Mouse (Mus musculus): ENCODE results near the gene Prpsap1. TPM values are rescaled to one million over a fixed set of nuclear protein-coding genes. Genes with fewer than 3 reads are reported as not detected.

Gene Prpsap1
- polyA plus RNA-seq, 1 experiment from 2014 or later, result 201 TPM

DNA sequence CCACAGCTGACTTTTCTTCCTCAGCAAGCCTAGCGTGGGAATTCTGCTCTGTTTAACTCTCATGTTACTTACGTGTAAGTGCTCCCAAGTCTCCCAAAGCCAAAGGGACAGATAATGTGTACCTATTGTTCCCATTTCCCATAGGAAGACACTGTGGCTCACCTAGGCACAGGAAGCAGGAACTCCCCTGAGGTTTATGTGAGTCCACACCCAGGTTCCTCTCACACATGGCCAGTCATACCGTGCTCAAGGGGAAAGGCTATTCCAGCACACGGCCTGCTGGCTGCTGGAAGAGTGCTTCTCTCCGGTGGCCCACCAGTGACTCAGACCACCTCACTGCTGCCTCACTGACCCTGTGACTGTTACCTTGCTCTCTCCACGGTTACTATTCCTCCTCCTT, 72.9 kb downstream of the Prpsap1 start:
- 85% methylated on average over 6 of the region's 6 CpGs for WGBS
- no peak overlapping the region for H3K27ac ChIP-seq (ENCODE audit: low read length)

More for the DNA sequence above, 72.9 kb downstream of the Prpsap1 start:
- no peaks in the 10 kb centered on the region for H3K4me1 ChIP-seq (replicated peaks; ENCODE audit: control insufficient read depth, insufficient read depth, low read length)
- H3K9me3 ChIP-seq (ENCODE audit: control insufficient read depth, low read length), result no peaks in the 10 kb centered on the region
- no peak overlapping the region for H3K9ac ChIP-seq (replicated peaks; ENCODE audit: low read depth, low read length)
- no peak overlapping the region for H3K4me3 ChIP-seq (replicated peaks; ENCODE audit: low read length)
- H3K36me3 ChIP-seq (ENCODE audit: control insufficient read depth, insufficient read depth), result no peaks in the 10 kb centered on the region
- ATAC-seq, result no peak
- H3K27me3 ChIP-seq (replicated peaks; ENCODE audit: control insufficient read depth, insufficient read depth, low read length), result no peaks in the 10 kb centered on the region
- no peak overlapping the region for H3K4me2 ChIP-seq (ENCODE audit: low read length)

Other genes with a start within 250 kb of the Prpsap1 start
- 64.1 and 72.0 TPM in 2 replicates for gene Srp68, start 220.0 kb downstream of the Prpsap1 start, polyA plus RNA-seq (2015; fragmentation: Nextera tagmentation; extraction: Ambion mirVana)
- 0.10 and 0.14 TPM in 2 replicates for gene Galr2, start 213.3 kb downstream of the Prpsap1 start, polyA plus RNA-seq (2015; fragmentation: Nextera tagmentation; extraction: Ambion mirVana)
- gene Exoc7, start 187.0 kb downstream of the Prpsap1 start, polyA plus RNA-seq (2015; fragmentation: Nextera tagmentation; extraction: Ambion mirVana), result 114 and 116 TPM in 2 replicates
- 6.6 and 7.0 TPM in 2 replicates for gene Foxj1, start 158.8 kb downstream of the Prpsap1 start, polyA plus RNA-seq (2015; fragmentation: Nextera tagmentation; extraction: Ambion mirVana)
- gene Rnf157, start 81.2 kb downstream of the Prpsap1 start, polyA plus RNA-seq (2015; fragmentation: Nextera tagmentation; extraction: Ambion mirVana), result 37.4 and 40.7 TPM in 2 replicates
- 45.1 and 53.4 TPM in 2 replicates for gene Ubald2, start 60.1 kb downstream of the Prpsap1 start, polyA plus RNA-seq (2015; fragmentation: Nextera tagmentation; extraction: Ambion mirVana)
- 0.09 TPM in 1 of 2 replicates, not detected in the other for gene Qrich2, start 28.0 kb downstream of the Prpsap1 start, polyA plus RNA-seq (2015; fragmentation: Nextera tagmentation; extraction: Ambion mirVana)
- gene Sphk1, start 36.7 kb upstream of the Prpsap1 start, polyA plus RNA-seq (2015; fragmentation: Nextera tagmentation; extraction: Ambion mirVana), result 2.9 and 3.3 TPM in 2 replicates
- gene Ube2o, start 87.2 kb upstream of the Prpsap1 start, polyA plus RNA-seq (2015; fragmentation: Nextera tagmentation; extraction: Ambion mirVana), result 15.0 and 17.1 TPM in 2 replicates
- gene Aanat, start 92.2 kb upstream of the Prpsap1 start, polyA plus RNA-seq (2015; fragmentation: Nextera tagmentation; extraction: Ambion mirVana), result 0.27 TPM in 1 of 2 replicates, not detected in the other
- 1.0 and 1.5 TPM in 2 replicates for gene Rhbdf2, start 132.8 kb upstream of the Prpsap1 start, polyA plus RNA-seq (2015; fragmentation: Nextera tagmentation; extraction: Ambion mirVana)
- gene Prcd, start 159.3 kb upstream of the Prpsap1 start, polyA plus RNA-seq (2015; fragmentation: Nextera tagmentation; extraction: Ambion mirVana), result 2.9 and 3.2 TPM in 2 replicates
- gene Cygb, start 160.1 kb upstream of the Prpsap1 start, polyA plus RNA-seq (2015; fragmentation: Nextera tagmentation; extraction: Ambion mirVana), result 16.6 TPM in 2 replicates

Measured in forebrain, embryonic 16.5 days (tissue).